Mouse (Mus musculus) CH12.LX (cell line): Measurements from ENCODE around the gene Lat2.
"Not testable (repeated sequence)": the region's sequence is repeated elsewhere in the genome, so short reads cannot be mapped to it uniquely, and the experiment has no call there.

Experiments used
- CTCF ChIP-seq, 2 experiments: IDR thresholded peaks in 1 of 2; conservative IDR thresholded peaks in 1 of 2; 2 replicates each; pipeline ENCODE4 v1.5.1; 2011 to 2012; ENCODE audit warnings: low read depth in 2 of 2, low read length in 2 of 2, improper control_type of control experiment in 1 of 2, inconsistent platforms in 1 of 2, mild to moderate bottlenecking in 1 of 2, moderate library complexity in 1 of 2
- ZNF384 ChIP-seq: IDR thresholded peaks from 2 replicates; pipeline ENCODE4 v1.6.1; 2012; ENCODE audit warnings: low read depth, low read length, improper control_type of control experiment, inconsistent platforms

- TF ChIP-seq CTCF (conservative IDR thresholded peaks at IDR 0.05 in 1 of 2, IDR thresholded peaks at IDR 0.05 in 1 of 2; ENCODE audit: low read depth in 2 of 2, low read length in 2 of 2); ZNF384: not testable (repeated sequence)
These were observed 34.2 kb upstream of the Lat2 start for GRCm38 (mm10) chr5:134648976-134649375.
